Mouse (Mus musculus): ENCODE results near the gene Vmn1r18. TPM values are rescaled to one million over a fixed set of nuclear protein-coding genes. Genes with fewer than 3 reads are reported as not detected.

Vmn1r18 gene
- not detected for polyA plus RNA-seq (2015; fragmentation: Illumina TruSeq; extraction: RNeasy Lipid Tissue Mini Kit (QIAGEN cat#74804); ENCODE audit: insufficient read depth, low replicate concordance)

GRCm38 (mm10) chr6:57395683-57396082 lies at the start of gene Vmn1r18:
Gene Vmn1r18, minus strand, starts transcription at chr6:57395783.

GRCm38 (mm10) chr6:57428630-57429029 lies 33.0 kb upstream of the Vmn1r18 start, which contains the start of gene Vmn1r20:
Gene Vmn1r20, plus strand, starts transcription at chr6:57428930.

GRCm38 (mm10) chr6:57403480-57403879 lies 7.9 kb upstream of the Vmn1r18 start, which contains the start of gene Vmn1r19:
Gene Vmn1r19, plus strand, starts transcription at chr6:57403780.

GRCm38 (mm10) chr6:57363627-57364026 lies 32.0 kb downstream of the Vmn1r18 start, which contains the start of gene Vmn1r17:
Gene Vmn1r17, minus strand, starts transcription at chr6:57363727.

GRCm38 (mm10) chr6:57329394-57329793 lies 66.2 kb downstream of the Vmn1r18 start, which contains the start of gene Vmn1r16:
Gene Vmn1r16, minus strand, starts transcription at chr6:57329494.

Other genes starting within 250 kb of the Vmn1r18 start
- not detected for gene Vmn1r12, start 238.9 kb downstream of the Vmn1r18 start, polyA plus RNA-seq (2015; fragmentation: Illumina TruSeq; extraction: RNeasy Lipid Tissue Mini Kit (QIAGEN cat#74804); ENCODE audit: insufficient read depth, low replicate concordance)
- gene Vmn1r13, start 192.5 kb downstream of the Vmn1r18 start, polyA plus RNA-seq (2015; fragmentation: Illumina TruSeq; extraction: RNeasy Lipid Tissue Mini Kit (QIAGEN cat#74804); ENCODE audit: insufficient read depth, low replicate concordance): not detected
- not detected for gene Vmn1r14, start 164.1 kb downstream of the Vmn1r18 start, polyA plus RNA-seq (2015; fragmentation: Illumina TruSeq; extraction: RNeasy Lipid Tissue Mini Kit (QIAGEN cat#74804); ENCODE audit: insufficient read depth, low replicate concordance)
- gene Vmn1r15, start 137.8 kb downstream of the Vmn1r18 start, polyA plus RNA-seq (2015; fragmentation: Illumina TruSeq; extraction: RNeasy Lipid Tissue Mini Kit (QIAGEN cat#74804); ENCODE audit: insufficient read depth, low replicate concordance): not detected
- not detected for gene Vmn1r16, start 66.3 kb downstream of the Vmn1r18 start, polyA plus RNA-seq (2015; fragmentation: Illumina TruSeq; extraction: RNeasy Lipid Tissue Mini Kit (QIAGEN cat#74804); ENCODE audit: insufficient read depth, low replicate concordance)
- not detected for gene Vmn1r17, start 32.1 kb downstream of the Vmn1r18 start, polyA plus RNA-seq (2015; fragmentation: Illumina TruSeq; extraction: RNeasy Lipid Tissue Mini Kit (QIAGEN cat#74804); ENCODE audit: insufficient read depth, low replicate concordance)
- not detected for gene Vmn1r19, start 8.0 kb upstream of the Vmn1r18 start, polyA plus RNA-seq (2015; fragmentation: Illumina TruSeq; extraction: RNeasy Lipid Tissue Mini Kit (QIAGEN cat#74804); ENCODE audit: insufficient read depth, low replicate concordance)
- gene Vmn1r20, start 33.1 kb upstream of the Vmn1r18 start, polyA plus RNA-seq (2015; fragmentation: Illumina TruSeq; extraction: RNeasy Lipid Tissue Mini Kit (QIAGEN cat#74804); ENCODE audit: insufficient read depth, low replicate concordance): not detected
- 35.8 TPM for gene Ppm1k, start 139.7 kb upstream of the Vmn1r18 start, polyA plus RNA-seq (2015; fragmentation: Illumina TruSeq; extraction: RNeasy Lipid Tissue Mini Kit (QIAGEN cat#74804); ENCODE audit: insufficient read depth, low replicate concordance)
- gene Herc6, start 185.2 kb upstream of the Vmn1r18 start, polyA plus RNA-seq (2015; fragmentation: Illumina TruSeq; extraction: RNeasy Lipid Tissue Mini Kit (QIAGEN cat#74804); ENCODE audit: insufficient read depth, low replicate concordance): 42.4 TPM